Mouse (Mus musculus): ENCODE results near the gene Tnrc6c.
"Not testable (repeated sequence)": the region's sequence is repeated elsewhere in the genome, so short reads cannot be mapped to it uniquely, and the experiment has no call there.

Gene Tnrc6c

GRCm38 (mm10) chr11:117772352-117772751 lies 118.3 kb downstream of the Tnrc6c start:
- DNase-seq: no peak

GRCm38 (mm10) chr11:117774925-117775324 lies 120.8 kb downstream of the Tnrc6c start:
- no peak for DNase-seq

GRCm38 (mm10) chr11:117775540-117775939 lies 121.5 kb downstream of the Tnrc6c start:
- no peak for DNase-seq

GRCm38 (mm10) chr11:117776085-117776792 lies 122.2 kb downstream of the Tnrc6c start:
- no peak for DNase-seq

- no peak for DNase-seq
Observed at GRCm38 (mm10) chr11:117777111-117777510, 123.0 kb downstream of the Tnrc6c start.

- DNase-seq: no peak
Observed at GRCm38 (mm10) chr11:117778031-117778430, 123.9 kb downstream of the Tnrc6c start.

- DNase-seq: peak; percentile 74
Observed at GRCm38 (mm10) chr11:117778851-117779433, 124.9 kb downstream of the Tnrc6c start.

GRCm38 (mm10) chr11:117779434-117780198 lies 125.5 kb downstream of the Tnrc6c start:
- peak; percentile 87 for DNase-seq

- DNase-seq: no peak
Observed at GRCm38 (mm10) chr11:117780199-117780515, 126.1 kb downstream of the Tnrc6c start.

- peak; percentile 94 for DNase-seq
Observed at GRCm38 (mm10) chr11:117780582-117781111, 126.6 kb downstream of the Tnrc6c start.

GRCm38 (mm10) chr11:117781199-117781821 lies 127.2 kb downstream of the Tnrc6c start:
- DNase-seq: peak; percentile 88

GRCm38 (mm10) chr11:117781993-117782704 lies 128.1 kb downstream of the Tnrc6c start, which contains the start of the genes Tmc8 and Tmc6:
TSS of gene Tmc8 (plus strand) at chr11:117782076.
TSS of gene Tmc6 (minus strand) at chr11:117782198.
- DNase-seq: peak; percentile 77

- no peak for DNase-seq
Observed at GRCm38 (mm10) chr11:117782705-117783034, 128.6 kb downstream of the Tnrc6c start.

GRCm38 (mm10) chr11:117783089-117783488 lies 129.0 kb downstream of the Tnrc6c start:
- DNase-seq: peak; percentile 83

- peak; percentile 61 for DNase-seq
Observed at GRCm38 (mm10) chr11:117783683-117784309, 129.7 kb downstream of the Tnrc6c start.

GRCm38 (mm10) chr11:117786294-117786693 lies 132.2 kb downstream of the Tnrc6c start:
- DNase-seq: peak; percentile 84

- DNase-seq: not testable (repeated sequence)
Observed at GRCm38 (mm10) chr11:117788481-117788880, 134.4 kb downstream of the Tnrc6c start.

GRCm38 (mm10) chr11:117790286-117790685 lies 136.2 kb downstream of the Tnrc6c start:
- DNase-seq: peak; percentile 84

- peak; percentile 75 for DNase-seq
Observed at GRCm38 (mm10) chr11:117790703-117791440, 136.8 kb downstream of the Tnrc6c start.

GRCm38 (mm10) chr11:117791441-117791761 lies 137.3 kb downstream of the Tnrc6c start:
- DNase-seq: no peak

- DNase-seq: peak; percentile 87
Observed at GRCm38 (mm10) chr11:117792281-117792888, 138.3 kb downstream of the Tnrc6c start.

Measured in kidney, postnatal 10 days (tissue).